Mouse (Mus musculus) adrenal gland, adult (tissue): Measurements from ENCODE around the gene Thbd.

Source experiments
- DNase-seq, 2 experiments: peaks; one replicate each; pipeline ENCODE4 v3.0.0; 2022 to 2023; ENCODE audit warnings: low spot score in 1 of 2; ENCODE audit not compliant: inconsistent age in 2 of 2

Thbd gene

DNA sequence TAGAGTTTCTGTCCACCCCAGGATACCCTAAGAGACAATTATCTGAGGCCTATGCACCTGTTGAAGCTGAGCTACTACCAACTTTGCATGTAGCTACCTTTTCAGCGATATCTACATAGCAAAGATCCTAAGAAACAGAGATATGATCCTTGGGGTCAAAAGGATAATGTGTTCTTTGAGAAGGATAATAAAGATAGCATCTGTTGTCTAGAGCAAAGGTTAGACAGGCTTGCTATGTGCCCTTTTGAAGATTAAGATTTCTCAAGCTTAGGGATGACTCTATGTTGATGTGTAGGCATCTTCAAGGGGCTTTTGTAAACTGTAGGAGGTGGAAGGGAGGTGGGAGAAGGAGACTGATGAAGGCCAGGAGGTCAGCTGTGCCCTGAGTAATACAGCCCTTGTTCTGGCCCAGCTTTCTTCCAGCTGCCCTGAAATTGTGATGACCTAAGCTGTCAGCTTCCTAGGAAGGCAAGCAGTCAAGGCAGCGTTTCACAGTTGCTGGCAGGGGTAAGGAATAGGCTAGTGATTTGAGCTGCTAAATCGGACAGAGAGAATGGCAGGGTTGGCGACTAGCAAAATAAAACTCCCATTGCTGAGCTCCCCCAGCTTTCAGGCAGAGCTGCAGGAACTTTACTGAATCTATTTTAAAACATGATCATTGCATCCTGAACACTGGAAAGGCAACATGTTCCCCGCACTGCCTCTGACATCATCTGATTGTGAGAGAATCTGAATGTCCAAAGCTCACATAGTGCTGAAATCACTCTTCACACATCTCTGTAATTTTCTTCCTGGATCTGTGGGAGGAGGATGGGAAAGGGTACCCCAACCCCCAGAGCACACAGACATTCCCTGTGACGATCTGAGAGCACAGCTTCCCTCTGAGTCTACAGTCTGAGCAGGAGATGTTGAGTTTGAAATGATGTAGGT, 20.1 kb downstream of the Thbd start:
- no peak for DNase-seq

DNA sequence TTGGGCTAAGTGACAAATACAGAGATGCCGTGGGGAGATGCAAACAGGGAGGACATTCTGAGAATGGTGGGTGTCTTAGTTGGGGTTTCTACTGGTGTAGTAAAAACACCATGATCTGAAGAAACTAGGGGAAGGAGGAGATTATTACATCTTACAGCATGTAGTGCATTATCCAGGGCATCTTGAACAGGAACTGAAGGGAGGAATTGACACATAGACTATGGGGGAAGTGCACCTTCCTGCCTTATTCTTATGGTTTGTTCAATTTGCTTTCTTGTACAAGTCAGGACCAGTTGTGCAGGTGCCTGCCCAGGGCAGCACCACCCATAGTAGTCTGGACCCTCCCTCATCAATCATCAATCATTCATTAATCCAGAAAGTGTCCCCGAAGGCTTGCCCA, 21.1 kb downstream of the Thbd start:
- no peak for DNase-seq

- DNase-seq, result no peak
These were observed 21.5 kb downstream of the Thbd start for GRCm38 (mm10) chr2:148386476-148386875.

- DNase-seq, result no peak
These were observed 26.9 kb downstream of the Thbd start for GRCm38 (mm10) chr2:148381076-148381475.

GRCm38 (mm10) chr2:148379899-148380413, 28.0 kb downstream of the Thbd start:
- no peak for DNase-seq

DNA sequence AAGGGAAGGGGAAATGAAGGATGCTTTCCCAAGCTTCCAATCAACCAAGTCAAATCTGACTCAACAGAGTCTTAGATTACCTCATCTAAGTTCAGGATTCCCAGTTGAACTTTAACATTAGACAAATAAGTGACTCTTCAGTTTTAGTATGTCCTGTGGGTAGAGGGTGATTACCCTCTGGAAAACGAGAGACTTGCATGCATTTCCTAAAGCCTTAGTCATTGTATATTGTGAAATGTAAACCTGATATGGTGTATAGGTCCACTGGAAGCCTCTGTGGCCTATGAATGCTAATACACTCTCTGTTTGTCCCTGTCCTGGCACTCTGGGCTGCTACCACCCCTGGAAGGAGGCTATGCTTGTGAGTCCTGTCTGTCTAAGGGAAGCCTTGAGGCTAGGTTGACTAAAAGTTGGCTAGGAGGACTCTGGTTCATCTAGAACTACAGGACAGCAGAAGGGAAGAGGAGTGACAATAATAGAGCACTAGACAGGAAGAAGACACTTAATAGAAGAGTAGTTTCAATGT, 29.1 kb downstream of the Thbd start:
- no peak for DNase-seq

DNA sequence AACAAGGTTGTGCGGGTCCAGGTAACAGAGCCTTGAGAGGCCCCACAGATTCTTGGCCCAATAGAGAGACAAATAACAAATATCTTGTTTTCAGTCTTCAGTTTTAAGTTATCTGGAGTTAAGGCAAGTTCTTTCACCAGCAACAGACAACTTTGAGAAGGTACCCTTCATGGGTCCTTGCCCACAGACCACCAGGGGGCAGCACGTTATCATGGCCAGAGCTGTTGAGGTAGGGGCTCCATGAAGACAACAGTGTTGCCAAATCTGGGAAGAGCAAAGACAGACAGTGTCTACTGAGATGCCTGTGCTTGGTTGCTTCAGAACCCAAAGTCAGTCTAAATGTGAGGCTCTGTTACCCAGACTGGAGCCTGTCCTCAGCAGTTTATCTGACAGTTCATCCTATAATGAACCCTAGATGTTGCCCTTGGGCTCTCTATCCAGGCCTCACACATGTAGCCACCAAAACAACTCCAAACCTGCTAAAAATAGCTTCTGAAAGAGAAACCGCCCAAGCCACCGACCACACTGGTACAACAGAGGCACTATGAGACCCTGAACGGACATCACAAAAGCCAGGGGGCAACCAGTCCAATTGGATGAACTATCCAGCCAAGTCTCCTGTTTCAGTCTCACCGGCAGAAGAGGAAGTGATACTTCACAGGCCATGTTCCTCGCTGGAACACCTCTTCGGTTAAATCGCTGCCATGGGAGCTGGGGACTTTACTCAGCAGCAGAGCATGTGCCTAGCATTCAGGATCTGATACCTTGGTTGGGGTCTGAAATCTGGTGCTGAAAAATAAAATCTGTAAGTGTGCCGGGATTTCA, 32.5 kb downstream of the Thbd start:
- DNase-seq, result peak; percentile 25 to 73

- no peak for DNase-seq
These were observed 34.4 kb downstream of the Thbd start for GRCm38 (mm10) chr2:148373602-148374071.

GRCm38 (mm10) chr2:148371743-148372630, 36.0 kb downstream of the Thbd start:
- no peak for DNase-seq

DNA sequence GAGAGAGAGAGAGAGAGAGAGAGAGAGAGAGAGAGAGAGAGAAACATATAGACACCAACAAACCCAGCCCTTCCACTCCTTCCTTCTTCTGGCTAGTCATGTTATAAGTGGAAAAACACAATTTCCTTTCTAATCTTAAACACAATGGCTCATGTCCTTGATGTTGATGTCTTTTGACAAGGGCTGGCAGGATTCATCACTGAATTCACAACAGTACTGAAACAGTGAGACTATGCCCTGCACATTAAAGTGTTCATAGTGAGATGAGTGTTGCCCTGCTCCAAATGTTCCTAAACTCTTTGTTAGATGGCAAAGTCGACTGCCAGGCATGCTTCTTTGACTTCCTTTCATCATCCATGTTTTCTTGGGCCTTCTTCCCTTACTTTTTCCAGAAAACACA, 42.8 kb downstream of the Thbd start:
- DNase-seq, result peak in 1 of 2 experiments; percentile 29

GRCm38 (mm10) chr2:148364536-148364935, 43.5 kb downstream of the Thbd start:
- no peak for DNase-seq

DNA sequence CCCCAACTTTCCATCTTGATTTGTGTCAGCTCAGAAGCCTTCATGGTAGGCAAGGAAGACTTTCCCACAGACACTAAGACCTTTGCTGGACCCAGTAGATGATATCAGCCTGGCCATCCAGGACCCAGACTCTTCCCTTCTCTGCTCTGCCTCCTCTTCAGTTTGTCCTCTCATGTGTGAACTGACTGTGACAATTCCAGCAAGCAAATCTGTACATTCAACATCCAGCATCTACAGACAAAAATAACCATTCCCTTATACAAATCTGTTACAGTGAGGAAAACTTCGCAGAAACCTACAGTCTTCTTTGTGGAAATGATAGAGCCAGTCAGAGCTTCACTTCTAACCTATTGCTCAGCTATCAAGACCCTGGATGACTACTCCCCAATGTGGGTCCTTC, 50.8 kb downstream of the Thbd start:
- no peak for DNase-seq
